Mouse (Mus musculus): ENCODE data around the gene Ephb2. TPM values are rescaled to one million over a fixed set of nuclear protein-coding genes. Genes with fewer than 3 reads are reported as not detected.

Gene Ephb2
- polyA plus RNA-seq, 1 experiment, result 15.1 TPM

- Histone ChIP-seq H3K9me3 (replicated peaks; ENCODE audit: control insufficient read depth, insufficient read depth, low read length, poor library complexity, severe bottlenecking) (no peaks in the 10 kb centered on the region), H3K27ac (ENCODE audit: insufficient read depth, low read length) (no peak overlapping the region), H3K27me3 (ENCODE audit: control insufficient read depth, insufficient read depth, low read length, poor library complexity, severe bottlenecking) (no peaks in the 10 kb centered on the region), H3K9ac (ENCODE audit: low read depth, poor library complexity, severe bottlenecking) (no peak overlapping the region), H3K4me3 (ENCODE audit: low read depth, low read length) (no peak overlapping the region), H3K4me1 (ENCODE audit: control insufficient read depth, insufficient read depth, low read length) (no peaks in the 10 kb centered on the region), H3K36me3 (ENCODE audit: control insufficient read depth, insufficient read depth, low read length, poor library complexity, severe bottlenecking) (no peaks in the 10 kb centered on the region)
- TF ChIP-seq POLR2A (IDR thresholded peaks at IDR 0.05; ENCODE audit: insufficient read depth, low read length) (no peak), EP300 (IDR thresholded peaks at IDR 0.05; ENCODE audit: insufficient read depth, low read depth, low read length) (no peak), CTCF (IDR thresholded peaks at IDR 0.05; ENCODE audit: low read depth, low read length) (no peak)
Measured at GRCm38 (mm10) chr4:136697325-136697724, 138.5 kb downstream of the Ephb2 start.

- H3K36me3 ChIP-seq (ENCODE audit: control insufficient read depth, insufficient read depth, low read length, poor library complexity, severe bottlenecking), result no peaks in the 10 kb centered on the region
- H3K27ac ChIP-seq (ENCODE audit: insufficient read depth, low read length), result no peak overlapping the region
Measured at GRCm38 (mm10) chr4:136696381-136696925, 139.3 kb downstream of the Ephb2 start.

GRCm38 (mm10) chr4:136695696-136696095, 140.1 kb downstream of the Ephb2 start:
- Histone ChIP-seq H3K4me3 (ENCODE audit: low read depth, low read length) (no peak overlapping the region), H3K9ac (ENCODE audit: low read depth, poor library complexity, severe bottlenecking) (no peak overlapping the region), H3K27ac (ENCODE audit: insufficient read depth, low read length) (no peak overlapping the region), H3K27me3 (ENCODE audit: control insufficient read depth, insufficient read depth, low read length, poor library complexity, severe bottlenecking) (no peaks in the 10 kb centered on the region), H3K9me3 (replicated peaks; ENCODE audit: control insufficient read depth, insufficient read depth, low read length, poor library complexity, severe bottlenecking) (no peaks in the 10 kb centered on the region), H3K4me1 (ENCODE audit: control insufficient read depth, insufficient read depth, low read length) (no peaks in the 10 kb centered on the region), H3K36me3 (ENCODE audit: control insufficient read depth, insufficient read depth, low read length, poor library complexity, severe bottlenecking) (no peaks in the 10 kb centered on the region)
- TF ChIP-seq CTCF (IDR thresholded peaks at IDR 0.05; ENCODE audit: low read depth, low read length) (no peak), EP300 (IDR thresholded peaks at IDR 0.05; ENCODE audit: insufficient read depth, low read depth, low read length) (no peak), POLR2A (IDR thresholded peaks at IDR 0.05; ENCODE audit: insufficient read depth, low read length) (no peak)

More at GRCm38 (mm10) chr4:136696381-136696925, 139.3 kb downstream of the Ephb2 start:
- H3K4me1 ChIP-seq (ENCODE audit: control insufficient read depth, insufficient read depth, low read length), result no peaks in the 10 kb centered on the region
- no peak overlapping the region for H3K9ac ChIP-seq (ENCODE audit: low read depth, poor library complexity, severe bottlenecking)
- TF ChIP-seq POLR2A (IDR thresholded peaks at IDR 0.05; ENCODE audit: insufficient read depth, low read length) (no peak), EP300 (IDR thresholded peaks at IDR 0.05; ENCODE audit: insufficient read depth, low read depth, low read length) (no peak), CTCF (IDR thresholded peaks at IDR 0.05; ENCODE audit: low read depth, low read length) (peak; percentile 92)
- no peaks in the 10 kb centered on the region for H3K9me3 ChIP-seq (replicated peaks; ENCODE audit: control insufficient read depth, insufficient read depth, low read length, poor library complexity, severe bottlenecking)
- H3K4me3 ChIP-seq (ENCODE audit: low read depth, low read length), result no peak overlapping the region
- no peaks in the 10 kb centered on the region for H3K27me3 ChIP-seq (ENCODE audit: control insufficient read depth, insufficient read depth, low read length, poor library complexity, severe bottlenecking)

- TF ChIP-seq POLR2A (IDR thresholded peaks at IDR 0.05; ENCODE audit: insufficient read depth, low read length) (no peak), EP300 (IDR thresholded peaks at IDR 0.05; ENCODE audit: insufficient read depth, low read depth, low read length) (no peak), CTCF (IDR thresholded peaks at IDR 0.05; ENCODE audit: low read depth, low read length) (no peak)
- no peak overlapping the region for H3K9ac ChIP-seq (ENCODE audit: low read depth, poor library complexity, severe bottlenecking)
- no peak overlapping the region for H3K27ac ChIP-seq (ENCODE audit: insufficient read depth, low read length)
- peaks cover 5% of the 10 kb centered on the region for H3K4me1 ChIP-seq (ENCODE audit: control insufficient read depth, insufficient read depth, low read length)
- H3K36me3 ChIP-seq (ENCODE audit: control insufficient read depth, insufficient read depth, low read length, poor library complexity, severe bottlenecking), result no peaks in the 10 kb centered on the region
- H3K4me3 ChIP-seq (ENCODE audit: low read depth, low read length), result no peak overlapping the region
- no peaks in the 10 kb centered on the region for H3K27me3 ChIP-seq (ENCODE audit: control insufficient read depth, insufficient read depth, low read length, poor library complexity, severe bottlenecking)
- H3K9me3 ChIP-seq (replicated peaks; ENCODE audit: control insufficient read depth, insufficient read depth, low read length, poor library complexity, severe bottlenecking), result no peaks in the 10 kb centered on the region
Measured at GRCm38 (mm10) chr4:136690034-136690433, 145.8 kb downstream of the Ephb2 start.

GRCm38 (mm10) chr4:136688113-136688512, 147.7 kb downstream of the Ephb2 start:
- Histone ChIP-seq H3K27me3 (ENCODE audit: control insufficient read depth, insufficient read depth, low read length, poor library complexity, severe bottlenecking) (no peaks in the 10 kb centered on the region), H3K4me3 (ENCODE audit: low read depth, low read length) (no peak overlapping the region), H3K36me3 (ENCODE audit: control insufficient read depth, insufficient read depth, low read length, poor library complexity, severe bottlenecking) (no peaks in the 10 kb centered on the region), H3K27ac (ENCODE audit: insufficient read depth, low read length) (no peak overlapping the region), H3K9me3 (replicated peaks; ENCODE audit: control insufficient read depth, insufficient read depth, low read length, poor library complexity, severe bottlenecking) (no peaks in the 10 kb centered on the region), H3K9ac (ENCODE audit: low read depth, poor library complexity, severe bottlenecking) (no peak overlapping the region), H3K4me1 (ENCODE audit: control insufficient read depth, insufficient read depth, low read length) (peaks cover 5% of the 10 kb centered on the region)
- no peak for TF ChIP-seq EP300 (IDR thresholded peaks at IDR 0.05; ENCODE audit: insufficient read depth, low read depth, low read length)
- no peak for TF ChIP-seq POLR2A (IDR thresholded peaks at IDR 0.05; ENCODE audit: insufficient read depth, low read length)
- no peak for TF ChIP-seq CTCF (IDR thresholded peaks at IDR 0.05; ENCODE audit: low read depth, low read length)

- Histone ChIP-seq H3K9ac (ENCODE audit: low read depth, poor library complexity, severe bottlenecking) (no peak overlapping the region), H3K4me3 (ENCODE audit: low read depth, low read length) (no peak overlapping the region), H3K27me3 (ENCODE audit: control insufficient read depth, insufficient read depth, low read length, poor library complexity, severe bottlenecking) (no peaks in the 10 kb centered on the region), H3K4me1 (ENCODE audit: control insufficient read depth, insufficient read depth, low read length) (peaks cover 5% of the 10 kb centered on the region), H3K9me3 (replicated peaks; ENCODE audit: control insufficient read depth, insufficient read depth, low read length, poor library complexity, severe bottlenecking) (no peaks in the 10 kb centered on the region), H3K36me3 (ENCODE audit: control insufficient read depth, insufficient read depth, low read length, poor library complexity, severe bottlenecking) (no peaks in the 10 kb centered on the region), H3K27ac (ENCODE audit: insufficient read depth, low read length) (no peak overlapping the region)
- TF ChIP-seq POLR2A (IDR thresholded peaks at IDR 0.05; ENCODE audit: insufficient read depth, low read length) (no peak), CTCF (IDR thresholded peaks at IDR 0.05; ENCODE audit: low read depth, low read length) (no peak), EP300 (IDR thresholded peaks at IDR 0.05; ENCODE audit: insufficient read depth, low read depth, low read length) (no peak)
Measured at GRCm38 (mm10) chr4:136685431-136685869, 150.3 kb downstream of the Ephb2 start.
